Mouse (Mus musculus) gastrocnemius, postnatal 36 days (tissue): ENCODE results near the gene Sbds. TPM values are rescaled to one million over a fixed set of nuclear protein-coding genes. Genes with fewer than 3 reads are reported as not detected.

ENCODE experiments used
- DNase-seq, 2 experiments: peaks; one replicate each; pipeline ENCODE4 v3.0.0; 2022
- intact Hi-C: fragments of 180-260 bp; cut with DNase I; formaldehyde crosslinking; loops from one replicate; pipeline ENCODE4 v1.15.1; 2025
- long read RNA-seq, 2 experiments: library from polyadenylated mRNA; stranded (forward); transcript quantifications; one replicate each; pipeline ENCODE4 v2.0.0; 2021
- total RNA-seq, 2 experiments: library from RNA; stranded (reverse); gene quantifications; 2 replicates each; pipeline ENCODE4 v1.2.3; 2021

The Sbds gene
- 10 to 100 TPM; 24.1 to 24.6 TPM for total RNA-seq
- long read RNA-seq, experiment 1, transcript Sbds-201 (5 exons, 1,548 nt): major isoform, 42 of 52 reads
- long read RNA-seq, experiment 1, partial matches to known transcripts: 0 of 52 reads
- long read RNA-seq, experiment 1, other reads (novel, unspliced or antisense): 10 of 52 reads
- long read RNA-seq, experiment 2, transcript Sbds-201 (5 exons, 1,548 nt): major isoform, 56 of 81 reads
- long read RNA-seq, experiment 2, partial matches to known transcripts: 1 of 81 reads
- long read RNA-seq, experiment 2, other reads (novel, unspliced or antisense): 23 of 81 reads

DNA sequence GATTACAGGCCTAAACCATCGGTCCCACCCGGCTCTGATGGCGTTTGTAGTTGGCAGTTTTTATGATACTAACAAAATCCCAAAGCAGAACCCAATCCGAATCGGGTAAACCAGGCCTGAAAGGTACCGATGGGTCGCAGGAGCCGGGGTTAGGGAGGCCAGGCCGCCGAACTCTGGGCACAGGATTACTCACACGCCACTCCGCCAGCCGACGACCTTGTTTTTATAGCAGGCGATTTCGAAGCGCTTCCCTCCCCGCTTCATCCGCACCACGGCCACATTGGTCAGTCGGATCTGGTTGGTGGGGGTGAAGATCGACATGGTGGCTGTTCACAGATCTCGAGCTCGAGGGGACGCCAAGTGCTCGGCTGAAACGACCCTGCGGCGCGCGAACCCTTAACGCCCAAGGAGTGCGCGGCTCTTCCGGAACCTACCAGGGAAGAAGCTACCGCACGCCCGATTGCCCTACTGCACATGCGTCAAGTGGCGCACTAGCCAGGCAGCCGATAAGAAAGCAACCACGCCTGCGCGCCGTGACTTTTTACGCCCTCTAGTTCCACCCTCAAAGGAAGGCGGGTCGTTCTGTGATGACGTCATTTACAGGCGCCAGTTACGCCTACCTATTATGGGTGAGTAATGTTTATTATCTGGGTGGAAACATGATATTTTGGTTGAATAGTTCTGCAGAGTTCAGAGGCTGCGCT, at the start of gene Sbds, which contains the start of gene Tyw1:
TSS of gene Sbds (minus strand) at position 514 of the 704 bp plus-strand sequence.
TSS of gene Tyw1 (plus strand) at position 603 of the 704 bp plus-strand sequence.
- intact Hi-C loops: no loop called here
- peak; percentile 95 to 97 for DNase-seq

- intact Hi-C loops: no loop called here
- peak; percentile 24 to 37 for DNase-seq
Observed at GRCm38 (mm10) chr5:130303611-130304010, 48.3 kb upstream of the Sbds start.

- intact Hi-C loops: no loop called here
- DNase-seq: no peak
Observed at GRCm38 (mm10) chr5:130299526-130299925, 44.2 kb upstream of the Sbds start.

- intact Hi-C loops: no loop called here
- DNase-seq: no peak
Observed at GRCm38 (mm10) chr5:130298831-130299460, 43.6 kb upstream of the Sbds start.

- DNase-seq: no peak
- intact Hi-C loops: no loop called here
Observed at GRCm38 (mm10) chr5:130296071-130296470, 40.7 kb upstream of the Sbds start.

DNA sequence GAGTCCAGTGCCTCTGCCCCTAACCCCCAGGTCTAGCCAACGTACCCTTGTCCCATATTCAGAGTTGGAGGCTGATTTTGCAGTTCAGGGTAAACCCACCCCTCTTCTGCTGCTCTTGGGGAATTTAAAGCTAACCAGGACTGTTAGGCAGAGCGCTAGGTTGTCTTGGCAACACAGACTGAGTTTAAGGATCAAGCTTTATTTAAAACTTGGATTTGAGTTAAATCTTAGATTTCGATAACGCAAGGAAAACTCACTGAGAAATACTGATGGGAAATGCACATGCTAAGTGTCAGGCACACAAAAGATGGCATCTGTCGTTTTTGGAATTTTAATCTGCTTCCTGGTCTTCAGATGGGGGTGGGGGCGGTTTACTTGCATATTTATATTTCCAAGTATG, 39.3 kb upstream of the Sbds start:
- DNase-seq: no peak
- intact Hi-C loops: no loop called here

DNA sequence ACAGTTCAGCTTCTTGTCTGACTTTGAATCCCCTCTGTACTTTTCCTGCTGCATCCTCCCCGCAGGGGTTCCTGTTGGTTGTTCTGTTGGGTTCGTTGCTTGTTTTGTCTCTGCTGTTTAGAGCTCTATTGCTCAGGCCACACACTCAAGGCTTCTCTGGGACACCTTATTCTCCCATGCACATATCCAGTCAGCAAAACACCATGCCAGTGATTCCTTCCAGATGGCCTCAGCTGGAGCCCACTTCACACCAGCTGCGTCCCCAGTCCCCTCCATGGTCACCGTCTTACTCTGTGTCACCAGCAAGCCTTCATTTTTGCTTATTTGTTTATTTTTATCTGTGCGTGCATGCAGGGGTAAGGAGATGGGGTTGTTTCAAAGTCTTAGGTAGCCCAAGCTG, 38.6 kb upstream of the Sbds start:
- intact Hi-C loops: no loop called here
- DNase-seq: no peak

GRCm38 (mm10) chr5:130292976-130293375, 37.6 kb upstream of the Sbds start:
- DNase-seq: no peak
- intact Hi-C loops: no loop called here

DNA sequence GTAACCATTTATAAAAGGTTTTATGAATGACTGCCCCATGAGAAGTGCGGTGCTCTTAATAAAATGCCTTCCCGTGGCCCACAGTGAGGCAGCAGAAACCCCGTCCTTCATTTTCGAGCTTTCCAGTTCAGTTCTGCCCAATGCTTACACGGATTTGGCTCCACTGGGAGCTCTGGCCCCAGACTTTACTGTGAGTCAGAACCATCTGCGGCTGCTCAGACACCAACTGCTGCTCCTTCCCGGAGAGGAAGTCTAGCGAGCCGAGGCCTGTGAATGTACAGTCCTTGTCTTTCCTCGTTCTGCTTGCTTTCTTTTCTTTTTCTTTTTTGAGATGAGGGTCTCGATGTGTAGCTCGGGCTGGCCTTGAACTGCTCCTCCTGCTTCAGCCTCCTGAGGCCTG, 35.4 kb upstream of the Sbds start:
- no peak for DNase-seq
- intact Hi-C loops: no loop called here

- no peak for DNase-seq
- intact Hi-C loops: no loop called here
Observed at GRCm38 (mm10) chr5:130290242-130290641, 34.9 kb upstream of the Sbds start.

DNA sequence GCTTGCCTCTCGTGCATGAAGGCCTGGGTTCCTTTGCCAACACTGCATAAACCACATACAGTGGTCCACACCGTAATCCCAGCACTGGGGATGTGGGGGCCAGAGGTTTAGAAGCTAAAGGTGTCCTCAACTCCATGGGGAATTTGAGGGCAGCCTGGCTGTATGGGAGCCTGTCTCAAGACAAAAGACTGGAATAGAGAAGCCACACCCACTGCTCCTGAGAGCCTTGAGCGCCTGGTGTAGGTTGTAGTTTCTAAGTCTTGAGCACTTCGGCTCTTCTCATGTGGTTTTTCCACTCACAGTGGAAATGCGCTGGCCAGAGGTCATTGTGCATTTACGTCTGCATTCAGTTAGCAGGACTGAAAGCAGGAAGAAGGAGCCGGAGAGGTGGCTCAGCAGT, 32.8 kb upstream of the Sbds start:
- DNase-seq: no peak
- intact Hi-C loops: loop anchor here (10.0 kb wide), 1 partner anchor 187 kb away; no protein-coding TSS in a partner anchor

GRCm38 (mm10) chr5:130283079-130283732, 27.9 kb upstream of the Sbds start:
- no peak for DNase-seq
- intact Hi-C loops: loop anchor here (10.0 kb wide), 1 partner anchor 192 kb away; no protein-coding TSS in a partner anchor

DNA sequence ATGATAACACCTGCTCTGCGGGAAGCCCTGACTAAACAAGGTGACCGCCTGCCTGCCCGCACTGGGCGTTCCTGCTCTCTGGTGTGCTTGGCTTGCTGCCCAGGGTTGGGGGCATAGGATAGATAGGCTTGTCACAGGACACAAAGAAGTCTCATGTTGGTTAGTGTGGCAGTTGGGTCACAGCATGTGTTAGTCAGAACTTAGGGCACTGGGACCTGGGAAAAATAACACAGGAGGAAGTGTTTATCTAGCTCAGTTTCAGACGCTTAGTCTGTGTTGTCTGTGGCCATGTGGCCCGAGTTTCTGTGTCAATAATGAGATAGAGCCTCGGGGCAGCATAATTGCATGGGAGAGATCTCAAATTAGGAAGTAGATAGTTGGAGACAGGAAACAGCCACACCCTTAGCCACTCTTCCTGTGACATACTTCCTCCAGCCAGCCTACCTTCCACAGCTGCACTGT, 22.7 kb upstream of the Sbds start:
- intact Hi-C loops: no loop called here
- no peak for DNase-seq

DNA sequence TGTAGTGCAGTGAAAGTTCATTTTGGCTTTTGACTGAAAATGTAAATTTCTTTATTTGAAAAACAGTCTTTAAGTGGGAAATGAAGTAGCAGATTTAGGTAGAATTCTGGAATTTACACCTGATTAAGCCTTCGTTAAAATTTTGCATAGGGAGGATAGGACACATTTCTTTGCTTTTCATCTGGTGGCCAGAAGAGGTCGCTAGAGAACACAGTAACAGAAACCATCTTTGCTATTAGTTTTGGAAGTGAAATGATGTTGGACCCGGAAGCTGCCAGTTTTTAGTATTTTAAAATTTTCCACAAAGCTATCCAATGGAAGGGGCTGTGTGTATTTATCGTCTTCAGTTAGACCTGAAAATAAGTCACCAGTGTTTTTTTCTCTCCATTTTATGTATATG, 20.2 kb upstream of the Sbds start:
- intact Hi-C loops: no loop called here
- no peak for DNase-seq

GRCm38 (mm10) chr5:130273046-130273445, 17.7 kb upstream of the Sbds start:
- DNase-seq: no peak
- intact Hi-C loops: loop anchor here (2.0 to 5.0 kb wide), 2 partner anchors 129 to 582 kb away; no protein-coding TSS in a partner anchor

DNA sequence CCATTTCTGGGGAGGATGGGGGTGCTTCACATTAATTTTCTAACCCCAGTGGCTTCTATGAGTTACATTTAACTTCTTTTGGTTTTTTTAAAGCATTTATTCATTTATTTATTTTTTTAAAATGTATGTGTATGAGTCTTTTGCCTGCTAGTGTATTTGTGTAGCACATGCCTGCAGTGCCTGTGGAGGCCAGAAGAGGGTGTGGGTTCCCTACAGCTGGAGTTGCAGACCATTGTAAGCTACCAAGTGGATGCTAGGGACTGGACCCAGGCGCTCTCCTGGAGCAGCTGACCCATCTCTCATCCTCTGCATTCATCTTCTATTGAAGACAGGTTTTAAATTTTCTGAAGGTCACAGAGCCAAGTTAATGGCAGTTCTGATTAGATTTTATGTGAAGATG, 17.0 kb upstream of the Sbds start:
- intact Hi-C loops: loop anchor here (2.0 to 5.0 kb wide), 2 partner anchors 130 to 582 kb away; no protein-coding TSS in a partner anchor
- DNase-seq: no peak

GRCm38 (mm10) chr5:130268976-130269375, 13.6 kb upstream of the Sbds start:
- intact Hi-C loops: no loop called here

GRCm38 (mm10) chr5:130267316-130267715, 12.0 kb upstream of the Sbds start:
- no peak for DNase-seq

More at GRCm38 (mm10) chr5:130268976-130269375, 13.6 kb upstream of the Sbds start:
- DNase-seq: no peak

DNA sequence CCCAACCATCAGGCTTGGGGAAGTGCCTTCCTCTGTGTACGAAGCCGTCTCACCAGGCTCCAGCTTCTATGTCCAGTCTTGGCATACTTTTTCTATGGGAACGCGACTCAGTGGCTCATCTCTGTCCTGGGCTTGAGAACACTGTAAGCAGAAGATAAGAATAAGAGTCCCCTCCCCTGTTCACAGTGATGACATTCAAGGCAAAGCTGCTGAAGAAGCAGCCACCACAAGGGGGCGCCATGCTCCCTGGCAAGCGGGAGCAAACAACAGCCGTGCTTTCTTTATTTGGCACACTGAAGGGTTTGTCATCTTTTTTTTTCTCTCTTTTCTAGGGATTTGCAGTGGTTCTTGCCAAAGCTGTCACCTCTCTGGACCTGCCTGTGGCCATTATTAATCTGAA, 11.3 kb upstream of the Sbds start:
- intact Hi-C loops: no loop called here
- no peak for DNase-seq

More at GRCm38 (mm10) chr5:130267316-130267715, 12.0 kb upstream of the Sbds start:
- intact Hi-C loops: no loop called here

GRCm38 (mm10) chr5:130264433-130265005, 9.2 kb upstream of the Sbds start:
- intact Hi-C loops: no loop called here
- DNase-seq: no peak
